Mouse (Mus musculus) cerebellum, adult (tissue): ENCODE measurements around the gene Fam107b.

Source experiments
- ATAC-seq: cut with Nextera tagmentation; 2 replicates; pipeline ENCODE4 v1.9.2; 2017; ENCODE audit warnings: mild to moderate bottlenecking, moderate library complexity, mixed read lengths; ENCODE audit not compliant: insufficient number of reproducible peaks, low FRiP score, low TSS enrichment

The Fam107b gene

DNA sequence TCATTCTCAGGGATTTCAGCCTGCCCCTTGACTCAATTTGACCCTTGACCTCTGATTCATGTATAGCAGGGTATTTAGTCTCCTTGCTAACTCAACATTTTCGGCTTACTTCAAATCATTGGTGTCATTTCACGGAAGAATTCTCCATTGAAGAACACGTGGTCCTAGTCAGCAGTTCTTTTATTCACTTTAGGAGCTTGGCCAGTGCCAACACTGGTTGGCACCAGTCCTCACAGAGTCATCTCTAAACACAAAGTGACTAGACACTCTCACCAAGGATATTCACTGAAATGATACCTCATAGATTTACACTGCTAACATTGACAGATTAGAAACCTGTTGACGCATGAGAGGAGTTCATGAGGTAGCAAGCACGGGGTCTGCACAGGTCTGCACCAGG lies 32.9 kb downstream of the Fam107b start:
- ATAC-seq: no peak

DNA sequence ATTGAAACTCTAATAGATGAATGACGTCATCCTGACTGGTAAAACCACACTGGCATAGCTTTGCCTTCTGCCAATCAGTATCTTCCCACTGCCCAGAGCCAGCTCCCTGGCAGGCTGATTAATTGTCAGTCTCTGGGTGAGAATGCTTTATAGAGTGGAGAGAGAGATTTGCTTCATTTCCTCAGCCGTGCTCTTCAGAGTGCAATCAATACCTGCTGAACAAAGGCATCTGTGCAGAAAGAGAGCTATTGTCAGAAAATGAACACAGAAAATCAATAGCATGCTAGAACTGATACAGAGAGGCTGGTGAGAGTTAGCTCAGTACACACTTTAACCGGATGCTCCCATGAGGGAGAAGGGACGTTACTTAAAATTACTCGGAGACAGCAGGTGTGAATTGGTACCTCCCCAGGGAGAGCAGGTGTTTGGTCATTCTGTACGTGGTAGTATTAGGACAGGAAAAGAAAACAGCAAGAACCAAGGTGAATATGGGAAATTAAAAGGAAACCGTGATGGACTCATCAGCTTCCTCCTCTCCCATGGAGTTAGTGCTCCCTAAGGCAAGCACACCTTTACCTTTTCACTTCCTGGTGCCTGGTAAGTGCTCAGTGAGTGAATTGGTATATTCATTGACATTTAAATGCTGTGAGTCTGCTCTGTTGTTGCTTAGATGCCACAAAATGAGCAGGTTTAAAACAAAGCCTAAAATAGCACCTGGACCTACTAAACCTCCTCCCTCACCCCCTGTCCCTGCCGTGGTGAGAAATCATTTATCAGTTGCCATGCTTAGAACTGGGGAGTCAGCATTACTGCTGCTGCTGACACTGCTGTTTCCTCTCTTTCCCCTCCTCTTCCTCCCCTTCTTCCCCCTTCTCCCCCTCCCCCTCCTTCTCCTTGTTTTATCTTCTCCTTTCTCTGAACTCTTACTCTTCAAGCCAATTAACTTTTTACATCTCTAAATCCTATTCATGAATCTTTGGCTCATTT lies 38.9 kb downstream of the Fam107b start:
- ATAC-seq: no peak

GRCm38 (mm10) chr2:3618446-3618845 lies 48.2 kb downstream of the Fam107b start:
- no peak for ATAC-seq

- ATAC-seq: no peak
Measured at GRCm38 (mm10) chr2:3621568-3621967, 51.3 kb downstream of the Fam107b start.

DNA sequence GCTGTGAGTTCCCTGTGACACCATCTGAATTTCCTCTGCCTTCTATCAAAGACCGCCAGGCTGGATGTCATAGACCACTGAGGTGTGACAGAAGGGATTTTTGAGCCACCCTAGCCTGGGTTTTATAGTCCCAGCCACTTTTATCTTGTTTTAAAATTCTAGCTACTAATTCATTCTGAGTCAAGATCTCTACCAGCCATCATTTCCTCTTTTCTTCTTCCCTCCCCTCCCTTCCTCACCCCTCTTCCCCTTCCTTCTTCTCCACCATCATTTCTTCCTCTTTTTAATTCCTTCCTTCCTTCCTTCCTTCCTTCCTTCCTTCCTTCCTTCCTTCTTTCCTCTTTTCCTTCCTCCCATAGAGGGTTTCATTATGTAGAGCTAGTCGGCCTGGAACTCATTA lies 51.9 kb downstream of the Fam107b start:
- no peak for ATAC-seq

DNA sequence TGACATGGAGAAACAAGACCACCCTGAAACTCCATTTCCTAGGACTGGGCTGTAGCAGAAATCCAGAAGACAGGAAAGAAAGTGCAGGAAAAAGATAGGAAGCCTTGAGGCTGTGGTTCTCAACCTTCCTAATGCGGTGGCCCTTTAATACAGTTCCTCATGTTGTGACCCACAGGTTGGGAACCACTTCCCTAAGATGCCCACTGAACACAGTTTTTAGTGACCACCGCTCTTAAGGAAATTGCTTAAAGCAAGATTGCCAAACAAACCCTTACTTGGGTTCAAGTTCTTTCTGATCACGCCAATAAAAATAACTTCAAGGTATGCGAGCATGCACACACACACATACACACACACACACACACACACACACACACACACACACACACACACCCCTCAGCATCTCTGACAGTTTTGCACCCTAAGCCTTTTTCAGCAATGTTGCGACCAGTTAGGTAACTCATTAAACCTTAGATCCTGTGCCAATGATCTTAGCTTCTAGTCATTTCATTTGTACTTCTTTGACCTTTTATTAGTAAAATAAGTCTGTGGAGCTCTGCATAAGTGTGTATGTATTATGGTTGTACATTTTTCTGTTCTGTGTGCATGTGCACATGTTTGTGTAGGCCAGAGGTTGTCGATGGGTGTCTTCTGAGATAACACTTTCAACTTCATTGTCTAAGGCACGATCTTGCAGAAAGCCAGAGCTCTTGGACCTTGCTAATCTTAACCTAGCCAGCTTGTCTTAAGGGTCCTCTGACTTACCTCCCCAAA lies 53.1 kb downstream of the Fam107b start:
- ATAC-seq: no peak

- ATAC-seq: no peak
Measured at GRCm38 (mm10) chr2:3623981-3624584, 53.8 kb downstream of the Fam107b start.

DNA sequence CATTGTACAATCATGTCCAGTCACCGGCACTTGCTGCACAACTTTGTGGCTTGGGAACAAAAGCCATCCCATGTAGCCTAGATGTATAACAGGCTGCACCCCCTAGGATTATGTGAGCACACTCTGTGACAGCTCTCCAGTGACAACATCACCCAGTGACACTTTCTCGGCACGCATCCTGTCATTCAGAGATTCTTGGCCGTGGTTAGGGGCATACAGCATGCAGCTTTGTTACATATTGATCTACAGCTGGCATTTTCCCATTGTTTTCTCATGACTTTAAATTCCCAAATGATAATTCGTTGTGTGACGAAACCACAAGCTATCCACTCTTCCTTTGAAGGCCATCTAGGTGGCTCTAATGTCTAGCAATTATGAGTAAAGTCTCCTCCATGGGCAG lies 58.8 kb downstream of the Fam107b start:
- no peak for ATAC-seq

GRCm38 (mm10) chr2:3629741-3630140 lies 59.5 kb downstream of the Fam107b start:
- ATAC-seq: no peak

DNA sequence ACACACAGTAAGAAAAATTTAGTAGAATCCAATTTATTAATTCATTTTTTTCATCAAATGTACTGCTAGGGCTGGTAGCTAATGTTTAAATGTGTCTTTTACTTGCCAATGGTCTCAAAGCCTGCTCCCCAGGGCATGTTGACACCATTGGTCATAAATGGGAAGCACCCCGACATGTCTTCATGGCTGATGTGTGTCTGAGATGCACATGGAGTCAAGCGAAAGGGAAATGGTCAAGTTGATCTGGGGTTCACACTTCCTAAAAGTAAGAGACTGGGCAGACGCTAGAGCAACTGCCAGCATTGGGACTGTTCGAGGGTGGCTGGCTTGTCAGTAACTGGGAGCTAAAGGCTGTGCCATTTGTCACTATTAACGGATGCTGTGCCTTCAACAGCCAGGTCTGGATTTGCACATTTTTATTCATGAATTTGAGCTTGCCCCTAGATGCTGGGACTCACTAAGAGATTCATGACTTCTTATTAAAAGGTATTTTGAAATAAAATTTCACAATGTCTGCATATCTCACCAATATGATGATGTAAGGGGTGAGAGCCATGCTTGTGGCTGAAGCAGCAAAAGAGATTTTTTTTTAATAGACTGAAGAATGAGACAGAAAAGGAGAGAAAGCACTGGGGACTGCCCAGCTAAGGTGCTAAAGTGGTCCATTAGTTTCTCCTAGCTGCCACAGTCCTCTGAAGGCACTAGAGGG lies 60.6 kb downstream of the Fam107b start:
- no peak for ATAC-seq

DNA sequence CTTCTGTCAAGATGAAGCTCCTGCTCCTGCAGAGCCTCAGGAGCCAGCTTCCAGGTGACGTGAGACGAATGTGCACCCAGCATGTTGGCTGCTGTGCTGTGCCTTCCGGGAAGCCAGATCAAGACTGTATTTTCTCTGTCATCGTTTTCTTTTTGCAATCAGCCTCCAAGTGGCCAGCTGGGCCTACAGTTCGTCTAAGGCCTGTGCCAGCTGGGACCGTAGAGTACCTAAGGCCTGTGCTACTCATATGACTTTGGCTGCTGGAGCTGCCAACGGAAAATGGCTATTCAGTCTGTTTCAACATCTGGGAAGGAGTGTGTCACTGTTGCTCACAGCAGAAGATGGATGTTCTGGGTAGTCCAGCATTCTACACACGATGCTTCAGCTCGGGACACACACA lies 62.8 kb downstream of the Fam107b start:
- no peak for ATAC-seq

- no peak for ATAC-seq
Measured at GRCm38 (mm10) chr2:3636771-3637170, 66.5 kb downstream of the Fam107b start.

GRCm38 (mm10) chr2:3641001-3641770 lies 70.9 kb downstream of the Fam107b start:
- no peak for ATAC-seq

GRCm38 (mm10) chr2:3642949-3643348 lies 72.7 kb downstream of the Fam107b start:
- no peak for ATAC-seq

- ATAC-seq: no peak
Measured at GRCm38 (mm10) chr2:3645741-3646140, 75.5 kb downstream of the Fam107b start.

DNA sequence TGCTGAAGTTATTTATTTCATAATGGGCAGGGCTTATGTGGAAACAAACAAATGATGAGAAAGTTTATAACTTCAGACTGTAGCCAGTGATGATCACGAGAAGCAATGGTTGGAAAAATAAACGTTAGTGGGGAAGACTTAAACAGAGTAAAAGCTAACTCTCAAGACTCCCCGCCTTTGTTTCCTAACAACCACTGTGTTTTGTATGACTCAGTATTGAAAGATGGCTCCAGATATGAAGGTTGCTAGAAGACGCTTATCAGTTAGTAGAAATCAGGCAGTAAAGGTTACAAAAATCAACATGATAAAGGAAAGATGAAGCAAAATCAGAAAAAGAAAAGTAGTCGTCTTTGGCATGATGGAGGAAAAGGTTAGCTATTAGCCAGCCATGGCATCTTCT lies 78.9 kb downstream of the Fam107b start:
- no peak for ATAC-seq

GRCm38 (mm10) chr2:3654606-3655005 lies 84.3 kb downstream of the Fam107b start:
- ATAC-seq: no peak

DNA sequence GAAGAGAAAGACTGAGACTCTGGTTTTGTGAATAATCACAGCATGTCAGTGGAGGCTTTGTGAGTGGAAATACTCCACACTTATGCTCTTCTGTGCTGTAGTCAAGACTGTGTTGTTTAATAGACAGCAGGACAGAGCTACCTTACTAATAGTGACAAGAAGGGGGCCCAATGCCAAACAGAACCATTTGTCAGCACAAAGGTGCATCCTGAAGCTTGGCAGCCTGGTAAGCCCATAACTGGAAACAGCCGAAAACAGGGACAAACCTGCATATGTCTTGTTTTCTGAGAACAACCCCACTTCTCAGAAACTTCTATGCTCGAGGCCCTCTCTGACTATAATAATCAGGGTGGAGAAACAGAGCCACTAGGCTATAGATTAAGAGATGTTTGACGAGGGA lies 85.8 kb downstream of the Fam107b start:
- peak; percentile 82 for ATAC-seq

DNA sequence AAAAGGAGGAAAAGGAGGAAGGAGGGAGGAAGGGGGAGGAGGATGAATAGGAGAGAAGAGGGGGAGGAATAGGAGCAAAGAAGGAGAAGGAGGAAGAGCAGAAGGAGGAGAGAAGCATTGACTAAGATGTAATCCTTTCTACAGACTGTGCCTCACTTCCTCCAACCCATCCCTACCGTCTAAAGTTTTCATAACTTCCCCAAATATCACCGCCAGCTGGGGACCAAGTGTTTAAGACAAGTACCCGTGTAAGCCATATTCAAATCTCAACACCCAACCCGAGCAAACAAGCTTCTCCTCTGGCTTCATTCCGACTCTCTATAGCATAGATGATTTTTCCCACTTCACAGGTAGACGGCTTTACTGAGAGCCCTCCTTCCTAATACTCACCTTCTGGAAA lies 86.5 kb downstream of the Fam107b start:
- ATAC-seq: no peak

DNA sequence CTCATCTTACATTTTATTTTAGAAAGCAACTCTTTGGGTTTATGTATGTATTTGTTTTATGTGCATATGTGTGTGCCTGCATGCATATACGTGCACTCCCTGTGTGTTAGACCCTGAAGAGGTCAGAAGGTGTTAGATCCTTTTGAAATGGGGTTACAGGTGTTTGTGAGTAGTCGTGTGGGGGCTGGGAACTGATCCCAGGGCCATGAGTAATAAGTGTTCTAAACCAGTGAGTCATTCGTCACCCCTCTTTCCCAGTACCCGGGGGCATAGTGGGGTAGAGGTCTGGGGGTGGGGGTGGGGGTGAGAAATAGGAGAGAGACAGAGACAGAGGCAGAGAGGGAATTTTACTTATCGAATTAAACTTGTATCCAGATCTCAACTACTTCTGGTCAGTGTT lies 87.1 kb downstream of the Fam107b start:
- no peak for ATAC-seq
